Mouse (Mus musculus) v-Abl transformed pro-B cells (cell line): ENCODE data around the gene Ntn5.

Source experiments
- in situ Hi-C, 2 experiments: fragments of 400-800 bp; cut with MboI; formaldehyde crosslinking; loops; one replicate each; pipeline ENCODE4 v1.15.1; 2025; ENCODE audit not compliant: unreplicated experiment in 2 of 2

Gene Ntn5

GRCm38 (mm10) chr7:45719180-45719579 lies 35.4 kb downstream of the Ntn5 start:
- in situ Hi-C loops, result loop anchor here (10.0 to 25.0 kb wide), 4 partner anchors 594 to 1182 kb away; partner anchors contain the start of genes Pold1 (in 2 of the 2), Spib (in 2 of the 2), Gtf2h1 (in 1 of the 2) and Hps5 (in 1 of the 2)

- in situ Hi-C loops, result loop anchor here (10.0 to 25.0 kb wide), 4 partner anchors 595 to 1183 kb away; partner anchors contain the start of genes Pold1 (in 2 of the 2), Spib (in 2 of the 2), Gtf2h1 (in 1 of the 2) and Hps5 (in 1 of the 2)
These were observed 36.1 kb downstream of the Ntn5 start for GRCm38 (mm10) chr7:45719738-45720412.

- in situ Hi-C loops, result loop anchor here (25.0 kb wide), 2 partner anchors 708 to 1183 kb away; partner anchors contain the start of genes Pold1 (in 2 of the 2), Spib (in 2 of the 2), Rras (in 1 of the 2) and Scaf1 (in 1 of the 2)
These were observed 36.8 kb downstream of the Ntn5 start, which contains the start of gene Fam83e for GRCm38 (mm10) chr7:45720413-45721233. TSS of gene Fam83e (plus strand) at chr7:45721212.

GRCm38 (mm10) chr7:45721234-45721571 lies 37.4 kb downstream of the Ntn5 start:
- in situ Hi-C loops, result loop anchor here (25.0 kb wide), 2 partner anchors 709 to 1184 kb away; partner anchors contain the start of genes Pold1 (in 2 of the 2), Spib (in 2 of the 2), Rras (in 1 of the 2) and Scaf1 (in 1 of the 2)

GRCm38 (mm10) chr7:45721642-45722347 lies 38.0 kb downstream of the Ntn5 start:
- in situ Hi-C loops, result loop anchor here (25.0 kb wide), 2 partner anchors 709 to 1184 kb away; partner anchors contain the start of genes Pold1 (in 2 of the 2), Spib (in 2 of the 2), Rras (in 1 of the 2) and Scaf1 (in 1 of the 2)

GRCm38 (mm10) chr7:45722348-45722713 lies 38.5 kb downstream of the Ntn5 start:
- in situ Hi-C loops, result loop anchor here (25.0 kb wide), 2 partner anchors 710 to 1185 kb away; partner anchors contain the start of genes Pold1 (in 2 of the 2), Spib (in 2 of the 2), Rras (in 1 of the 2) and Scaf1 (in 1 of the 2)

- in situ Hi-C loops, result loop anchor here (25.0 kb wide), 2 partner anchors 711 to 1186 kb away; partner anchors contain the start of genes Pold1 (in 2 of the 2), Spib (in 2 of the 2), Rras (in 1 of the 2) and Scaf1 (in 1 of the 2)
These were observed 39.5 kb downstream of the Ntn5 start for GRCm38 (mm10) chr7:45723301-45723700.

- in situ Hi-C loops, result loop anchor here (25.0 kb wide), 2 partner anchors 711 to 1186 kb away; partner anchors contain the start of genes Pold1 (in 2 of the 2), Spib (in 2 of the 2), Rras (in 1 of the 2) and Scaf1 (in 1 of the 2)
These were observed 40.0 kb downstream of the Ntn5 start for GRCm38 (mm10) chr7:45723781-45724180.

- in situ Hi-C loops, result loop anchor here in 1 of 2 experiments (25.0 kb wide), 1 partner anchor 487 kb away; no protein-coding TSS in a partner anchor
These were observed 41.3 kb downstream of the Ntn5 start for GRCm38 (mm10) chr7:45725151-45725550.

GRCm38 (mm10) chr7:45725713-45726112 lies 41.9 kb downstream of the Ntn5 start, which contains the start of gene Spaca4:
TSS of gene Spaca4 (minus strand) at chr7:45725813.
- in situ Hi-C loops, result loop anchor here in 1 of 2 experiments (25.0 kb wide), 1 partner anchor 487 kb away; no protein-coding TSS in a partner anchor

- in situ Hi-C loops, result loop anchor here in 1 of 2 experiments (25.0 kb wide), 1 partner anchor 486 kb away; no protein-coding TSS in a partner anchor
These were observed 42.6 kb downstream of the Ntn5 start for GRCm38 (mm10) chr7:45726419-45726818.

- in situ Hi-C loops, result loop anchor here in 1 of 2 experiments (25.0 kb wide), 1 partner anchor 485 kb away; no protein-coding TSS in a partner anchor
These were observed 43.8 kb downstream of the Ntn5 start for GRCm38 (mm10) chr7:45727625-45728024.

GRCm38 (mm10) chr7:45730727-45731431 lies 47.1 kb downstream of the Ntn5 start:
- in situ Hi-C loops, result loop anchor here (5.0 to 25.0 kb wide), 2 partner anchors 191 to 481 kb away; partner anchors contain the start of genes Ccdc114 (in 1 of the 2) and Emp3 (in 1 of the 2)

GRCm38 (mm10) chr7:45733477-45733876 lies 49.7 kb downstream of the Ntn5 start:
- in situ Hi-C loops, result loop anchor here (5.0 to 25.0 kb wide), 2 partner anchors 189 to 479 kb away; partner anchors contain the start of genes Ccdc114 (in 1 of the 2) and Emp3 (in 1 of the 2)

GRCm38 (mm10) chr7:45739162-45739763 lies 55.4 kb downstream of the Ntn5 start:
- in situ Hi-C loops, result loop anchor here (5.0 to 25.0 kb wide), 4 partner anchors 63 to 473 kb away; no protein-coding TSS in a partner anchor

- in situ Hi-C loops, result loop anchor here (5.0 to 25.0 kb wide), 4 partner anchors 62 to 472 kb away; no protein-coding TSS in a partner anchor
These were observed 56.0 kb downstream of the Ntn5 start for GRCm38 (mm10) chr7:45739820-45740219.

- in situ Hi-C loops, result loop anchor here in 1 of 2 experiments (25.0 kb wide), 1 partner anchor 471 kb away; no protein-coding TSS in a partner anchor
These were observed 57.5 kb downstream of the Ntn5 start for GRCm38 (mm10) chr7:45741308-45741707.

GRCm38 (mm10) chr7:45741777-45742176 lies 58.0 kb downstream of the Ntn5 start:
- in situ Hi-C loops, result loop anchor here in 1 of 2 experiments (25.0 kb wide), 1 partner anchor 471 kb away; no protein-coding TSS in a partner anchor
